Mouse (Mus musculus) small intestine, adult 2 months (tissue): ENCODE results near the gene Gm26965. TPM values are rescaled to one million over a fixed set of nuclear protein-coding genes. Genes with fewer than 3 reads are reported as not detected.

Source experiments
- H3K27ac ChIP-seq: fragments of 200-500 bp; 2 replicates; pipeline ENCODE4 v1.5.1; 2012; ENCODE audit warnings: low read depth, low read length, control low read depth, inconsistent platforms; ENCODE audit not compliant: insufficient read depth
- H3K27me3 ChIP-seq: fragments of 200-500 bp; 2 replicates; pipeline ENCODE4 v1.6.1; 2012; ENCODE audit warnings: mild to moderate bottlenecking, moderate library complexity, low read length, inconsistent platforms; ENCODE audit not compliant: control insufficient read depth, insufficient read depth
- H3K36me3 ChIP-seq: fragments of 200-500 bp; 2 replicates; pipeline ENCODE4 v1.6.1; 2012; ENCODE audit warnings: mild to moderate bottlenecking, low read length, control low read depth, inconsistent platforms; ENCODE audit not compliant: control insufficient read depth, insufficient read depth
- H3K4me1 ChIP-seq: fragments of 200-500 bp; 2 replicates; pipeline ENCODE4 v1.6.1; 2012; ENCODE audit warnings: low read length, inconsistent platforms, mixed read lengths; ENCODE audit not compliant: control insufficient read depth, insufficient read depth, insufficient read length
- H3K4me3 ChIP-seq: fragments of 200-500 bp; 2 replicates; pipeline ENCODE4 v1.5.1; 2012; ENCODE audit warnings: low read depth, mild to moderate bottlenecking, control low read depth, inconsistent platforms, low read length, moderate library complexity
- CTCF ChIP-seq: fragments of 200-500 bp; IDR thresholded peaks from 2 replicates; pipeline ENCODE4 v1.5.1; 2012; ENCODE audit warnings: low read depth, mild to moderate bottlenecking, control low read depth, inconsistent platforms, low read length, moderate library complexity, mixed read lengths; ENCODE audit not compliant: insufficient replicate concordance, insufficient read length; ENCODE audit errors: extremely low read depth
- POLR2A ChIP-seq: fragments of 200-500 bp; IDR thresholded peaks from 2 replicates; pipeline ENCODE4 v1.6.1; 2012; ENCODE audit warnings: low read depth, mild to moderate bottlenecking, control low read depth, inconsistent platforms, low read length, moderate library complexity
- WGBS: fragments of 180-500 bp; shearing (Covaris S2); methylation state at CpG from one replicate; pipeline ENCODE4 v1.1.7; 2018; 5-methylcytosine and 5-hydroxymethylcytosine counted together
- polyA plus RNA-seq: library from polyadenylated mRNA; depleted of rRNA; stranded (reverse); fragments of >200 nt; gene quantifications from 2 replicates; pipeline ENCODE4 v1.2.3, GENCODE M21; 2012; rRNA removed

Gene Gm26965
- polyA plus RNA-seq: not detected in 2 replicates

DNA sequence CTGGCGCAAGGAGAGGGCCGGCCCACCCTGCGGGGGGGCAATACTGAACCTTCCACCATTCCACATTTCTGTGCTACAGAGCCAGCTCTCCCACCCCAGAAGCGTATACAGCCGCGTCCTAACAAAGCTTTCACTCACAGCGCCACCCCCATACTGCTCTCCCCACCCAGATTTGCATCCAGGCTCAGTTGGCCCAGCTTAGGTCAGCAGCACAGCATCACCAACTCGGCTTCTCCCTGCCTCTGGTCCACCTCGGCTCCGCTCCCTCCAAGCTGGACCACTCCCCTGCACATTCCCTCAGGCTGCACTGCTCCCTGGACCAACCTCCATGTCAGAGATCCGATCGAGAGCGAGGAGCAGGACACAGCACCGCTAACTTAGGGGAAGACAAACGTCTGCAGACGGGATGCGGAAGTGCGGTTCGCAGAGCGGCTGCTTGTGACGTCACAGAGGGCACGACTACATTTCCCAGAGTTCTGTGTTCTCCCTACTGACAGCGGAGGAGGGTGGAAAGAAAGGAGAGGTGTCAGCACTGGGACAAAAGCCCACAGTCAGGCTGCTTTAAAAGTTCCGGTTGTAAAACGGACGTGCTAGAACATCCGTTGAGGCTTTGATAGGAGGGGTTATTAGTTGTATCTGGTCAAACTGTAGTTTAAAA lies at the start of gene Gm26965, which contains the start of gene Zfp87:
TSS of gene Gm26965 (minus strand) at position 399 of the 658 bp plus-strand sequence.
TSS of gene Zfp87 (minus strand) at position 425 of the 658 bp plus-strand sequence.
- peak within 1 kb of the TSS; percentile 67 for H3K4me3 ChIP-seq
- WGBS: under 1% methylated on average over 27 of the region's 27 CpGs
- no peaks in the 10 kb centered on the region for H3K27me3 ChIP-seq
- peak within 1 kb of the TSS; percentile 19; the same call in 1 of the 2 replicates for H3K27ac ChIP-seq
- H3K36me3 ChIP-seq: peaks cover 6% of the 10 kb centered on the region; the same call in 1 of the 2 replicates
- H3K4me1 ChIP-seq: no peaks in the 10 kb centered on the region
- TF ChIP-seq CTCF (no peak), POLR2A (peak; percentile 58)

DNA sequence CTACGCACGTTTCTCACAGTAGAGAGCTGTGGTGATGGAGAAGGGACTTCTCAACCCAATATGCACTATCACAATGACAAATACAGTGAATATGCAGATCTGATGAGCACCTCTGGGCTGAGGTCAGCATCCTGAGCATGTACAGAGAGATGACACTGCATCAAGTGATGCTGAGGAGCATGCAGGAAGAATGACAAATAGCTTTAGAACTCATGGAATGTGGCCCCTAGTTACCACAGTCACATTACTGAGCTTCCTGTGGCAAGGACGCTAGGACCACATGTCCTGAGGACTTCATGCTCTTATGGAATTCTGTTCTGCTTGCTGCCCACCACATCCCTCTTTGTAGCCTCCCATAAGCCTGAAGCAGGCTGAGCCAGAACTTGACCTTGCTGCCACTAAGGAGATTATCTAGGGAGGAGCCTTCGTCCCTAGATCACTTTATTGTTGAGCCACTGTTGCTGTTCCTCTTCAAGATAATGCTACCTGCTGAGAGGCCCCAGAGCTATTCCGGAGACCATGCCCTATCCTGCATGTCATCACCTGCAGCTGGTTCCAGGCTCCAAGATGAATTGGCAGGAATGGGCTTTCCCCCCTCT lies 46.7 kb upstream of the Gm26965 start:
- Histone ChIP-seq H3K27me3 (no peaks in the 10 kb centered on the region), H3K36me3 (no peaks in the 10 kb centered on the region), H3K27ac (no peak overlapping the region), H3K4me3 (no peak overlapping the region), H3K4me1 (no peaks in the 10 kb centered on the region)
- TF ChIP-seq CTCF (no peak), POLR2A (no peak)
- 73% methylated on average over 5 of the region's 5 CpGs for WGBS

DNA sequence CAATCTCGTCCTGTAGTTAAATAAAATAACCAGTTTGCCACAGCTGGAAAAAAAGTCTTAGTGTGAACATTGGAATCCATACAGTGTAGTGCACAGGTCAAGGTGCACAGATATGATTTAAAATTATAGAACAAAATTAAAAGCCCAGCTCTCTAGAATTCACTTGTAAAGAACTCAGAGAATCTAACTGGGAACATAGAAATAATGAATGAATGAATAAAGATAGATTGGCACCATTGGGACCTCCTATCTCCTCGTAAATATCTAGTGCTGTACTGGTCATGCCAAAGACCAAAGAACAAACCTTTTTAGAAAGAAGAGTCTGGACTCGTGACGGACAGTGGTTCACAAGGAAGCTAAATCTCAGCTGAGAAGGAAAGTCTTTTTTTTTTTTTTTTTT lies 27.8 kb upstream of the Gm26965 start, which contains the start of gene Zfp748:
TSS of gene Zfp748 (minus strand) at position 101 of the 400 bp plus-strand sequence.
- 66% methylated on average over 4 of the region's 4 CpGs for WGBS
- Histone ChIP-seq H3K27ac (peak within 1 kb of the TSS; percentile 68), H3K4me3 (peak within 1 kb of the TSS; percentile 72), H3K4me1 (0 out of 2 replicates have a peak, but pooled peaks cover 4% of the 10 kb centered on the region), H3K36me3 (no peaks in the 10 kb centered on the region; the same call in 1 of the 2 replicates), H3K27me3 (no peaks in the 10 kb centered on the region)
- TF ChIP-seq CTCF (no peak), POLR2A (no peak)

DNA sequence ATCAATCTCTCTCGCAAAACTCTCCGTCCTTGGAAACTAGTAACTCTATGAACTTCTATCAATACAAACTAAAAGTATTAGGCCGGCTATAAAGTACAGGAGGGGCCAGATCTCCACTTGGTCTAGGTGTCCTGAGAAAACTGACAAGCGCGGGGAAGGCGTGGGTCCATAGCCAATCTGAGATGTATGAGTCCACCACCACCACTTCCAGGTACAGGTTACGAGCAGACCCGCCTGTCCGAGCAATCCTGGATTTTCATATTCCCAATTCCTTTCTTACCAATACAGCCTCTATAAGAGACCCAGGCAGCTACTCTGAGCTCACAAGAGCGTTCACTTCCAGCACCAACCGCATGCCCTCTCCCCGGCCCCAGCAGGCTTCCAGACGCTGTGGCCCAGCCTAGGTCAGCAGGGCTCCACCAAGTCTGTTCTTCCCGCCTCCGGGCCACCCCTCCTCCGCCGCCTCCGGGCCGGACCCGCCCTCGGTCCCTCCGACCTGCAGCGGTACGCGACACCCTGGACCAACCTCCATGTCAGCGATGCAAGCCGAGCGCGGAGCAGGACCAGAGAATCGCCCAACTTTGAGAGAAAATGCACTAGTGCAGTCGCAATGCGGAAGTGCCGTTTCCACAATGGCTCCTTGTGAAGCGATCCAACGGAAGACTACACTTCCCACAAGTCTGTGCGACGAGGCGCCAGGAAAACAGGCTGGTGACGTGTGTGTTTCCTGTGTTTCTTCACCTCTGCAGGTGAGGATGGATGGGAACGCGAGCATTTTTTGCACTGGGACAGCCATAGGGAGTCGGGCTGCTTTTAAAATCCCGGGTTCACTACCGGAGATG lies 26.8 kb upstream of the Gm26965 start:
- TF ChIP-seq POLR2A: peak; percentile 54; the same call in 1 of the 2 replicates
- no peak for TF ChIP-seq CTCF
- H3K27ac ChIP-seq: peak overlapping the region; percentile 68
- H3K4me3 ChIP-seq: peak overlapping the region; percentile 72
- H3K27me3 ChIP-seq: no peaks in the 10 kb centered on the region
- under 1% methylated on average over 44 of the region's 44 CpGs for WGBS
- H3K36me3 ChIP-seq: no peaks in the 10 kb centered on the region; the same call in 1 of the 2 replicates
- 0 out of 2 replicates have a peak, but pooled peaks cover 4% of the 10 kb centered on the region for H3K4me1 ChIP-seq

DNA sequence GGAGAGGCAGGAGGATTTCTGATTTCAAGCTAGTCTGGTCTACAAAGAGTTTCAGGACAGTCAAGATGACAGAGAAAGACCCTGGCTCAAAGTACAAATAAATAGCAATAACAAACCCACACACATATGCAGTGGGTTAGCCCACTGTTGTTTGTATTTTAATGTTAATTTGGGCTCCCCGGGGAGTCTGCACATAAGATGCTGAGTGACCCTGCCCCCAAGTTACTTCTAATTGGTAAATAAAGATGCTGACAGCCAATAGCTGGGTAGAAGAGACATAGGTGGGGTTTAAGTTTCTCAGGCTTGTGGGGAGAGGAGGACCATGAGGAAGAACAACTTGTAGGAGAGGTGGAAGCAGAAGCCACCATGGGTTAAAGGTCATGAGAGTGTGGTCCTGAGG lies 20.0 kb upstream of the Gm26965 start:
- Histone ChIP-seq H3K27me3 (no peaks in the 10 kb centered on the region), H3K27ac (no peak overlapping the region), H3K4me1 (no peaks in the 10 kb centered on the region), H3K36me3 (peaks cover 32% of the 10 kb centered on the region), H3K4me3 (no peak overlapping the region)
- WGBS: 91% methylated on average over 1 of the region's 1 CpGs
- TF ChIP-seq CTCF: no peak

DNA sequence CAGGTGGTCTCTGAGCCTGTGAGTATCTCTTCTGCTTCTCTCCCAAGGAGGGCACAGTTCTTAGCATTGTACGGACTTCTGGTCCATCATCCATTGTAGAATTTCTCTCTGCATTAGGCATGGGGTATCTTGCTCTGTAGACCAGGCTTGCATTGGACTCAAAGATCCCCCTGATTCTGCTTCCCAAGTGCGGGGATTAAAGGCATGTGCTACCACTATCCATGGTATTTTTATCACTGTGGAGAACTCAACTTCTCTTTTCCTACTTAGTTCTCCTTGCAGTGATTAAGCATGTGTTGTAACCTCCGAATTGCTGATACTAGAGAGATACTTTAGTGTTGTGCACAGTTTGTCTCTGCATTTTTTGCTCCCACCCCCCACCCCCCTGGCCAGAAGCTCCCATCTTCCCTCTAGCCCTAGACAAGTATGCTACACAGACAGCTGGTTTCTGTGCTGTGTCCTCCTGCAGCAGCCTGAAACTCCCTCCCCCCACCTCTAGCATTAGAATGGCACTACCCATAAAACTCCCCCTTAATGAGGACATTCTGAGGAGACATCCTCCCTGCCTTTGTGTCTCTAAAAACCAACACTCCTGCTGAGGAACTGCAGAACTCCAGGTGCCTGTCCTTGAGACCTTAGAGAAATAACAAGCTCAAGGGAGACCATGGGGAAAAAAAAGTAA lies 1.2 kb upstream of the Gm26965 start:
- TF ChIP-seq CTCF (no peak), POLR2A (no peak)
- WGBS: 84% methylated on average over 3 of the region's 3 CpGs
- H3K36me3 ChIP-seq: no peaks in the 10 kb centered on the region
- no peak overlapping the region for H3K4me3 ChIP-seq
- H3K4me1 ChIP-seq: no peaks in the 10 kb centered on the region
- H3K27ac ChIP-seq: no peak overlapping the region
- no peaks in the 10 kb centered on the region for H3K27me3 ChIP-seq
